Mouse (Mus musculus): ENCODE results near the gene Fbxo33.

DNA sequence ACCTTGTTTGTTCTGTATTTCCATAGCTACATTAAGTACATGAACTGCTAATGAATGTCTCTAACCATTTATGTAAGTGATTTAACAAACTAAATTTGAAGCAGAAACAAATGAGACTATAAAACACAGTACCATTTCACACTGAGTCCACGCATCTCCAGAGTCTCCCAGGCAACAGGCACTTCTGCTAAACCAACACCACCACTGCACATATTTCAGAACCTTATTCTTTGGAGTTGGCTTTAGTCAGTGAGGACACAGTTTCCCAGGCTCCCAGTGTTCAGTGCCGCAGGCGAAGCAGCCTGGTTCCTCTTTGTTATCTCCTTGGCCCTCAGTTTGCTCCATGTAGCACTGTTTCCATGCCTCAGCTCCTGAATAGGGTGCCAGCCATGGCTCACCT is 41.7 kb downstream of the Fbxo33 start:
- no peak for TF ChIP-seq CTCF (IDR thresholded peaks at IDR 0.05; ENCODE audit: control insufficient read depth, insufficient read depth, low read length)
- no peak for TF ChIP-seq POLR2A (IDR thresholded peaks at IDR 0.05; ENCODE audit: borderline replicate concordance, control insufficient read depth, low read depth, low read length)

Data from bone marrow, adult 2 months (tissue).